Mouse (Mus musculus) intestine, postnatal 0 days (tissue): Measurements from ENCODE around the gene Lefty1. TPM values are rescaled to one million over a fixed set of nuclear protein-coding genes. Genes with fewer than 3 reads are reported as not detected.

Experiments
- ATAC-seq: fragments of 200-750 bp; cut with Nextera tagmentation; 2 replicates; pipeline ENCODE4 v1.8.0; 2017; ENCODE audit warnings: mild to moderate bottlenecking, moderate TSS enrichment, moderate library complexity
- H3K27ac ChIP-seq: fragments of 300-500 bp; sonication (generic); 2 replicates; pipeline ENCODE4 v1.5.1; 2014; ENCODE audit warnings: mild to moderate bottlenecking, low read depth, low read length, moderate library complexity
- H3K27me3 ChIP-seq: fragments of 300-500 bp; sonication (generic); replicated peaks from 2 replicates; pipeline ENCODE4 v1.6.1; 2014; ENCODE audit warnings: low read length, mixed read lengths; ENCODE audit not compliant: control insufficient read depth, insufficient read depth
- H3K36me3 ChIP-seq: fragments of 300-500 bp; sonication (generic); 2 replicates; pipeline ENCODE4 v1.6.1; 2014; ENCODE audit warnings: mild to moderate bottlenecking, moderate library complexity; ENCODE audit not compliant: control insufficient read depth, insufficient read depth
- H3K4me1 ChIP-seq: fragments of 300-500 bp; sonication (generic); replicated peaks from 2 replicates; pipeline ENCODE4 v1.6.1; 2014; ENCODE audit warnings: antibody characterized with exemption, low read length, mixed read lengths; ENCODE audit not compliant: control insufficient read depth, insufficient read depth
- H3K4me2 ChIP-seq: fragments of 300-500 bp; sonication (generic); replicated peaks from 2 replicates; pipeline ENCODE4 v1.6.1; 2014; ENCODE audit warnings: low read depth, mild to moderate bottlenecking, moderate library complexity
- H3K4me3 ChIP-seq: fragments of 300-500 bp; sonication (generic); 2 replicates; pipeline ENCODE4 v1.5.1; 2014; ENCODE audit warnings: low read depth, low read length
- H3K9ac ChIP-seq: fragments of 300-500 bp; sonication (generic); 2 replicates; pipeline ENCODE4 v1.6.1; 2014; ENCODE audit warnings: mild to moderate bottlenecking, low read depth, low read length
- H3K9me3 ChIP-seq: fragments of 300-500 bp; sonication (generic); 2 replicates; pipeline ENCODE4 v1.6.1; 2016; ENCODE audit warnings: mixed run types; ENCODE audit not compliant: control insufficient read depth
- CTCF ChIP-seq: sonication (generic); IDR thresholded peaks from 2 replicates; pipeline ENCODE4 v1.5.1; 2016; ENCODE audit warnings: low read depth, mild to moderate bottlenecking, control low read depth, antibody characterized with exemption, moderate library complexity
- WGBS: fragments of 180-500 bp; shearing (Covaris S2); extraction: QIAGEN DNeasy Blood & Tissue Kit; methylation state at CpG from one replicate; pipeline ENCODE4 v1.1.7; 2014; 5-methylcytosine and 5-hydroxymethylcytosine counted together
- polyA plus RNA-seq: library from polyadenylated mRNA; unstranded; fragments of >200 nt; fragmentation: Nextera tagmentation; extraction: Ambion mirVana; gene quantifications from 2 replicates; pipeline ENCODE4 v1.2.1, GENCODE M21; 2015

The Lefty1 gene
- polyA plus RNA-seq, 1 experiment from 2014 or later: 0.90 TPM

- Histone ChIP-seq H3K36me3 (peaks cover 81% of the 10 kb centered on the region), H3K27me3 (no peaks in the 10 kb centered on the region), H3K27ac (no peak overlapping the region), H3K4me2 (no peak overlapping the region), H3K4me3 (no peak overlapping the region), H3K9me3 (no peaks in the 10 kb centered on the region), H3K9ac (no peak overlapping the region), H3K4me1 (no peaks in the 10 kb centered on the region)
- ATAC-seq: 0 out of 2 replicates have a peak, but pooled peaks have one; percentile 19
- TF ChIP-seq CTCF: no peak
- WGBS: 74% methylated on average over 8 of the region's 8 CpGs
These were observed 22.2 kb downstream of the Lefty1 start for GRCm38 (mm10) chr1:180956973-180957381.

DNA sequence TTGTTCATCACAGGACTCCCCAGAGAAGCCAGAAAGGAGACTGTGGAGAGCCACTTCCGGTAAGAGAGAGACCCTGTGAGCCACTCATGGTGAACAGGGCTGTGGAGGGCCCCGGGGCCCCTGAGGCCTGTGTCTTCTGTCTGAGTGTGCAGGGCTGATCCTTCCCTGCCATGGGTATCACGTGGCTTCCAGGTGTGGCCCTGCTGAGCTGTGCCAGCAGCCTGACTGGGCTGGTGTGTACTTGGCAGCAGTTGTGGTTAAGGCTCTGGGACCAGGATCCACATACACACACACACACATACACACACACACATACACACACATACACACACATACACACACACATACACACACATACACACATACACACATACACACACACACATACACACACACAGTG is 23.2 kb downstream of the Lefty1 start:
- H3K36me3 ChIP-seq: peaks cover 83% of the 10 kb centered on the region
- WGBS: 81% methylated on average over 3 of the region's 3 CpGs
- TF ChIP-seq CTCF: no peak
- H3K27me3 ChIP-seq: no peaks in the 10 kb centered on the region
- no peaks in the 10 kb centered on the region for H3K4me1 ChIP-seq
- no peak overlapping the region for H3K4me2 ChIP-seq
- no peak overlapping the region for H3K4me3 ChIP-seq
- H3K9ac ChIP-seq: no peak overlapping the region
- ATAC-seq: 0 out of 2 replicates have a peak, but pooled peaks have one; percentile 13
- no peak overlapping the region for H3K27ac ChIP-seq
- no peaks in the 10 kb centered on the region for H3K9me3 ChIP-seq

GRCm38 (mm10) chr1:180958797-180959196 is 24.0 kb downstream of the Lefty1 start:
- Histone ChIP-seq H3K9me3 (no peaks in the 10 kb centered on the region), H3K9ac (no peak overlapping the region), H3K27ac (no peak overlapping the region), H3K4me2 (no peak overlapping the region), H3K36me3 (peaks cover 82% of the 10 kb centered on the region), H3K27me3 (no peaks in the 10 kb centered on the region), H3K4me3 (no peak overlapping the region), H3K4me1 (no peaks in the 10 kb centered on the region)
- 69% methylated on average over 3 of the region's 3 CpGs for WGBS
- TF ChIP-seq CTCF: no peak
- ATAC-seq: no peak

DNA sequence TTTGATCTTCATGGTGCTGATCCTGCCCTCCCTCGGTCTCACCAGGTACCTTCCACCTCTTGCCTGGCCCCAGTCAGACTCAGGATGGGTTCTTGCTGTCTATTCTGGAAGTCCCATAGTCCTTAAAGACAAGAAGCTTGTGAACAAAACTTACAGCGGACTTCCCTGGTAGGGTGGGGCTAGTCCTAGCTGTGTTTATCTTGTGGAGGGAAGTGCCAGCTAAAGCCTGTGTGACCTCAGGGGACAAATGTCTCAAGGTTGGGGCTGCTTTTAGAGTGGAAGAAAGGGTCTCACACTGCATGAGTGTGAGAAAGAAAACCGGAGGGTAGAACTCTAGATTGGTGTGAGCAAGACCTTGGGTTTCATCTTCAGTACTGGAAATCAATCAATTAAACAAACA is 31.0 kb downstream of the Lefty1 start:
- Histone ChIP-seq H3K36me3 (peaks cover 71% of the 10 kb centered on the region), H3K4me2 (no peak overlapping the region), H3K4me1 (no peaks in the 10 kb centered on the region), H3K27me3 (no peaks in the 10 kb centered on the region), H3K9ac (no peak overlapping the region), H3K27ac (no peak overlapping the region), H3K4me3 (no peak overlapping the region), H3K9me3 (no peaks in the 10 kb centered on the region)
- TF ChIP-seq CTCF: no peak
- 80% methylated on average over 3 of the region's 3 CpGs for WGBS
- no peak for ATAC-seq

DNA sequence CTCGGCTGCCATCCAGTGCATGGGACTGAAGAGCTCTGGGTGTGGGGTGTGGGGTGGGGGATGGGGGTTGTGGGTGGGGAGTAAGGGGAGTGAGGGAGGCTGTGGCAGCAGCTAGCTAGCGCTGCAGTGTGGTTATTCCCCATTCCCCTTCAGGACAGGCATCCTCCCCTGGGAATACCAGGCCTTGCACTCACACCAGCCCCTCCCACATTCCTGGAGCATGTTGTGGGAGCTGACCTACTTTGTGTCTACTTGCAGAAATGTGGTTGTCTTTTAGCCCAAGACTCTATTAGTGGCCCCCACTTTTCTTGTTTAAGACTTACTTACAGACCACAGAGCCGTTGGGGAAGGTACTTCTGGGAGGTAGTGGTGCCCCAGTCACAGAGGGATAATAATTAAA is 31.7 kb downstream of the Lefty1 start:
- Histone ChIP-seq H3K9me3 (no peaks in the 10 kb centered on the region), H3K27ac (no peak overlapping the region), H3K4me1 (no peaks in the 10 kb centered on the region), H3K9ac (no peak overlapping the region), H3K36me3 (peaks cover 68% of the 10 kb centered on the region), H3K27me3 (no peaks in the 10 kb centered on the region), H3K4me2 (no peak overlapping the region), H3K4me3 (no peak overlapping the region)
- 65% methylated on average over 3 of the region's 3 CpGs for WGBS
- ATAC-seq: 0 out of 2 replicates have a peak, but pooled peaks have one; percentile 8
- TF ChIP-seq CTCF: no peak

GRCm38 (mm10) chr1:180967261-180967660 is 32.4 kb downstream of the Lefty1 start:
- no peak for TF ChIP-seq CTCF
- H3K9me3 ChIP-seq: no peaks in the 10 kb centered on the region
- no peak overlapping the region for H3K27ac ChIP-seq
- no peak overlapping the region for H3K4me3 ChIP-seq
- no peak overlapping the region for H3K9ac ChIP-seq
- H3K4me2 ChIP-seq: no peak overlapping the region
- no peaks in the 10 kb centered on the region for H3K27me3 ChIP-seq
- no peak for ATAC-seq
- 77% methylated on average over 7 of the region's 7 CpGs for WGBS
- H3K36me3 ChIP-seq: peaks cover 68% of the 10 kb centered on the region
- H3K4me1 ChIP-seq: no peaks in the 10 kb centered on the region

DNA sequence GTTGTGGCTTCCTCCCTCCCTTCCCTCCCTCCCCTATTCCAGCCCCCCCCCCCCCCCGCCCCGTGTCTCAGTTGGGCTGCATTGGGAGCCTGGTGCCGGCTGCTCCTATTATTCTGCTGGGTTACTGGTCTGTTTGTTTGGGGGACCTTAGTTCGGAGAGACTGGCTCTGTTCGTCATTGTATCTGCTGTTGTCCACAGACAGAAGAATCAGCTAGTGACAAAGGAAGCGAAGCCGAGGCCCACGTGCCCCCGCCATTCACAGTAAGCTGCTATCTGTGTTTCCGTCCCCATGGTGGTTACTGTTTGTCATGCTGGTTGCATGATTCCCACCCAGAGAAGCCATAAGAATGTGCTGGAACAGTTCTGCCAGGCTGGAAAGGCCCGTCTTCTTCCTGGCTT is 38.1 kb downstream of the Lefty1 start:
- no peak for TF ChIP-seq CTCF
- H3K36me3 ChIP-seq: peaks cover 44% of the 10 kb centered on the region; the same call in 1 of the 2 replicates
- H3K9me3 ChIP-seq: no peaks in the 10 kb centered on the region
- no peaks in the 10 kb centered on the region for H3K27me3 ChIP-seq
- no peak for ATAC-seq
- H3K4me1 ChIP-seq: no peaks in the 10 kb centered on the region
- H3K9ac ChIP-seq: no peak overlapping the region
- 93% methylated on average over 9 of the region's 11 CpGs for WGBS
- H3K4me2 ChIP-seq: no peak overlapping the region
- no peak overlapping the region for H3K27ac ChIP-seq
- no peak overlapping the region for H3K4me3 ChIP-seq
